Mouse (Mus musculus): ENCODE results near the gene Rag1. TPM values are rescaled to one million over a fixed set of nuclear protein-coding genes. Genes with fewer than 3 reads are reported as not detected.

Gene Rag1
- polyA plus RNA-seq, 1 experiment = not detected

DNA sequence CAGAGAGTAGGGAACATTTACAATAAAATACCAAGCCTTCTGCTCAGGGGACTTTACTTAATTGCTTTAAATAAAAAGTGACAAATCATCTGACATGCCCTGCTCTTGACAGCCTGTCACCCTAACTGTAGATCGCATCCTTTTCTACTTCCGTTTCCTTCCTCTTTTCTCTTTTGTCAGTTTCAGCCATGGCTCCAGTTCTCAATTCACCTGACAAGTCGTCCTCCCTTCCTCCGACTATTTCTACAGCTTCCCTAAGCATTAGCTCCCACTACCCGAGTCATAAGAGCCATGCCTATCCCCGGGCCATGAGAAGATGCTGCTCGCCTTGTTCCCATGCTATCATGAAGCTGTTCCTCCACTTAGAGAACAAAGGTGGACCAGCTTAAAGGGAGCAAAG, 27.7 kb downstream of the Rag1 start:
- Histone ChIP-seq H3K27me3 (ENCODE audit: control insufficient read depth, insufficient read depth, low read length) (no peaks in the 10 kb centered on the region; the same call in 1 of the 2 replicates), H3K36me3 (ENCODE audit: control insufficient read depth, insufficient read depth, low read length) (no peaks in the 10 kb centered on the region), H3K4me3 (ENCODE audit: low read depth, low read length) (no peak overlapping the region), H3K27ac (ENCODE audit: insufficient read depth, low read depth, low read length) (no peak overlapping the region), H3K4me1 (ENCODE audit: control insufficient read depth, insufficient read depth, insufficient read length, low read length) (no peaks in the 10 kb centered on the region)
- TF ChIP-seq CTCF (IDR thresholded peaks at IDR 0.05; ENCODE audit: extremely low read depth, insufficient read length, insufficient replicate concordance, low read depth, low read length) (no peak), POLR2A (IDR thresholded peaks at IDR 0.05; ENCODE audit: low read depth, low read length) (no peak)
- 67% methylated on average over 7 of the region's 7 CpGs for WGBS

- TF ChIP-seq POLR2A (IDR thresholded peaks at IDR 0.05; ENCODE audit: low read depth, low read length) = no peak
- no peak for TF ChIP-seq CTCF (IDR thresholded peaks at IDR 0.05; ENCODE audit: extremely low read depth, insufficient read length, insufficient replicate concordance, low read depth, low read length)
- no peak overlapping the region for H3K27ac ChIP-seq (ENCODE audit: insufficient read depth, low read depth, low read length)
- no peaks in the 10 kb centered on the region for H3K4me1 ChIP-seq (ENCODE audit: control insufficient read depth, insufficient read depth, insufficient read length, low read length)
- 55% methylated on average over 3 of the region's 3 CpGs for WGBS
- no peak overlapping the region for H3K4me3 ChIP-seq (ENCODE audit: low read depth, low read length)
- H3K36me3 ChIP-seq (ENCODE audit: control insufficient read depth, insufficient read depth, low read length) = no peaks in the 10 kb centered on the region
- no peaks in the 10 kb centered on the region; the same call in 1 of the 2 replicates for H3K27me3 ChIP-seq (ENCODE audit: control insufficient read depth, insufficient read depth, low read length)
These were observed 28.4 kb downstream of the Rag1 start for GRCm38 (mm10) chr2:101620899-101621298.

GRCm38 (mm10) chr2:101618373-101618772, 30.9 kb downstream of the Rag1 start:
- 75% methylated on average over 4 of the region's 4 CpGs for WGBS
- H3K27me3 ChIP-seq (ENCODE audit: control insufficient read depth, insufficient read depth, low read length) = no peaks in the 10 kb centered on the region; the same call in 1 of the 2 replicates

GRCm38 (mm10) chr2:101615464-101616305, 33.6 kb downstream of the Rag1 start:
- H3K27ac ChIP-seq (ENCODE audit: insufficient read depth, low read depth, low read length) = no peak overlapping the region
- no peaks in the 10 kb centered on the region for H3K36me3 ChIP-seq (ENCODE audit: control insufficient read depth, insufficient read depth, low read length)
- no peak overlapping the region for H3K4me3 ChIP-seq (ENCODE audit: low read depth, low read length)
- H3K4me1 ChIP-seq (ENCODE audit: control insufficient read depth, insufficient read depth, insufficient read length, low read length) = no peaks in the 10 kb centered on the region
- TF ChIP-seq POLR2A (IDR thresholded peaks at IDR 0.05; ENCODE audit: low read depth, low read length) = no peak
- TF ChIP-seq CTCF (IDR thresholded peaks at IDR 0.05; ENCODE audit: extremely low read depth, insufficient read length, insufficient replicate concordance, low read depth, low read length) = no peak
- H3K27me3 ChIP-seq (ENCODE audit: control insufficient read depth, insufficient read depth, low read length) = no peaks in the 10 kb centered on the region; the same call in 1 of the 2 replicates
- WGBS = 70% methylated on average over 10 of the region's 10 CpGs

More at GRCm38 (mm10) chr2:101618373-101618772, 30.9 kb downstream of the Rag1 start:
- TF ChIP-seq POLR2A (IDR thresholded peaks at IDR 0.05; ENCODE audit: low read depth, low read length) = no peak
- no peak for TF ChIP-seq CTCF (IDR thresholded peaks at IDR 0.05; ENCODE audit: extremely low read depth, insufficient read length, insufficient replicate concordance, low read depth, low read length)
- H3K4me3 ChIP-seq (ENCODE audit: low read depth, low read length) = no peak overlapping the region
- no peaks in the 10 kb centered on the region for H3K36me3 ChIP-seq (ENCODE audit: control insufficient read depth, insufficient read depth, low read length)
- H3K4me1 ChIP-seq (ENCODE audit: control insufficient read depth, insufficient read depth, insufficient read length, low read length) = no peaks in the 10 kb centered on the region
- no peak overlapping the region for H3K27ac ChIP-seq (ENCODE audit: insufficient read depth, low read depth, low read length)

DNA sequence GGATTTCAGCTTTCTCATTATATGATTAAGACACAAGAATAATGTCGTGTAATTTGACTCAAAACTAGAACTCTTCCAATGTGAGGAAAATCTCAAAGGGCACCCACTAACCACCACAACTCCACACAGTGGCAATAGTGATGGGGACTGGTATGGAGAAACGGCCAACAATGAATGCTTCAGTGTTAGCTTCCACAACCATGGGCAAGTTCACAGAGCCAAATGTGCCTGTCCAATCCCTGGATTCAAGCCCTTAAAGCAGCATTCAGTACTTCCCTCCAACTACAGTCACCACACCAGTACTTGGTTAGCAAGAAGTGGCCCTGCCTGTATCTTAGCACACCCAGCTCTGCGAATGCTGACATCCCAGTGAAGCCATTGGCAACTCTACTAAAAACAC, 38.4 kb downstream of the Rag1 start:
- H3K27me3 ChIP-seq (ENCODE audit: control insufficient read depth, insufficient read depth, low read length) = no peaks in the 10 kb centered on the region
- TF ChIP-seq CTCF (IDR thresholded peaks at IDR 0.05; ENCODE audit: extremely low read depth, insufficient read length, insufficient replicate concordance, low read depth, low read length) (no peak), POLR2A (IDR thresholded peaks at IDR 0.05; ENCODE audit: low read depth, low read length) (no peak)
- H3K36me3 ChIP-seq (ENCODE audit: control insufficient read depth, insufficient read depth, low read length) = no peaks in the 10 kb centered on the region
- H3K27ac ChIP-seq (ENCODE audit: insufficient read depth, low read depth, low read length) = no peak overlapping the region
- no peak overlapping the region for H3K4me3 ChIP-seq (ENCODE audit: low read depth, low read length)
- H3K4me1 ChIP-seq (ENCODE audit: control insufficient read depth, insufficient read depth, insufficient read length, low read length) = no peaks in the 10 kb centered on the region
- 92% methylated on average over 3 of the region's 3 CpGs for WGBS

DNA sequence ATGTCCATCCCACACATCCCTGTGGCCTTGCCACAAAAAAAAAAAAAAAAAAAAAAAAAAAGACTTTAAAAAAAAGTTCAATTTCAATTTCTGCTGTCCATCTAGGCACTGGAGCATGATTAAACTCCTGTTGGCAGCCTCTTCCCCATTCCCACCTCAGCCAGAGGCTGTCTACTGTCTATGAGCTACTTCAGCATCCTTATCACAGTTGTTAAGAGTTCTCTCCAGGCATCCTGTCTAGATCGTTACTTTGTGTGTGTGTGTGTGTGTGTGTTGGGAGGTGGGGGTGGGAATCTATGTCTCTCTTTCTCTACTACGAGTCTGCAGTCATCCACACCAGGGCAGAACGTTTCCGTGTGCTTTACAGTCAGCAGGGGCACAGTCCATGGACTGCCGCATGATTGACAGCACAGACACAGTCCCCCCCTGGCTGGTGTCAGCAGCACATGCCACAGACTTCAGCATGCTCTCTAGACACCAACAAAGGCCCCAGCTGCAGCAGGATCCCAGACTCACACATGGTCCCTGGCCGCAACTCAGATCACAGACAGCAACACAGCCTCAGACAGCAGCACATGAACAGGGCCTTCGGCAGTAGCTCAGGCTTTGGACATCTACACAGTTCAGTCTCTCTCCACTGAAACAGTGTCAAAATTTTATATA, 40.9 kb downstream of the Rag1 start:
- H3K27me3 ChIP-seq (ENCODE audit: control insufficient read depth, insufficient read depth, low read length) = no peaks in the 10 kb centered on the region
- H3K36me3 ChIP-seq (ENCODE audit: control insufficient read depth, insufficient read depth, low read length) = no peaks in the 10 kb centered on the region
- TF ChIP-seq POLR2A (IDR thresholded peaks at IDR 0.05; ENCODE audit: low read depth, low read length) (no peak), CTCF (IDR thresholded peaks at IDR 0.05; ENCODE audit: extremely low read depth, insufficient read length, insufficient replicate concordance, low read depth, low read length) (no peak)
- no peak overlapping the region for H3K27ac ChIP-seq (ENCODE audit: insufficient read depth, low read depth, low read length)
- H3K4me3 ChIP-seq (ENCODE audit: low read depth, low read length) = no peak overlapping the region
- WGBS = 75% methylated on average over 7 of the region's 7 CpGs
- no peaks in the 10 kb centered on the region for H3K4me1 ChIP-seq (ENCODE audit: control insufficient read depth, insufficient read depth, insufficient read length, low read length)

DNA sequence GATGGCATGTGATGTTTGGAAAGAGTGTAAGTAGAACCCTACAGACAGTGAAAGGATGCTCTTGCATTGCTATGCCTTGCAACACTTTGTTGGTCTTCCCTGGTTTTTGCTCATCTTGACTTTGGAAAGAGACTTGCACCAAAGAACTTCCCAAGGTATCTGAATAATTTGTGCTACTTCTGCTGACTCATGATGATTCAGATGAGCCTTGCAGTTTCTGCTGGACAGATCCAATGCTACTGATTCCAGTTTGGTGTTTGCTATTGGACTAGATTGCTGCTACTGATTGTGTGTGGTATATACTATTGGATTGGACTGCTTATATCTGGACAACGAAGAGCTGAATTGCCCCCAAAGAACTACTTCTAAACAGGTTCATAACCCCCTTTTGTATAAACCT, 46.2 kb downstream of the Rag1 start:
- Histone ChIP-seq H3K27me3 (ENCODE audit: control insufficient read depth, insufficient read depth, low read length) (no peaks in the 10 kb centered on the region), H3K27ac (ENCODE audit: insufficient read depth, low read depth, low read length) (no peak overlapping the region), H3K4me1 (ENCODE audit: control insufficient read depth, insufficient read depth, insufficient read length, low read length) (no peaks in the 10 kb centered on the region), H3K4me3 (ENCODE audit: low read depth, low read length) (no peak overlapping the region), H3K36me3 (ENCODE audit: control insufficient read depth, insufficient read depth, low read length) (no peaks in the 10 kb centered on the region)
- 83% methylated on average over 1 of the region's 1 CpGs for WGBS
- no peak for TF ChIP-seq CTCF (IDR thresholded peaks at IDR 0.05; ENCODE audit: extremely low read depth, insufficient read length, insufficient replicate concordance, low read depth, low read length)
- no peak for TF ChIP-seq POLR2A (IDR thresholded peaks at IDR 0.05; ENCODE audit: low read depth, low read length)

Measured in small intestine, adult 2 months (tissue).